8 mouse cellular contexts compared by ENCODE assay signal in the genomic region with DNA sequence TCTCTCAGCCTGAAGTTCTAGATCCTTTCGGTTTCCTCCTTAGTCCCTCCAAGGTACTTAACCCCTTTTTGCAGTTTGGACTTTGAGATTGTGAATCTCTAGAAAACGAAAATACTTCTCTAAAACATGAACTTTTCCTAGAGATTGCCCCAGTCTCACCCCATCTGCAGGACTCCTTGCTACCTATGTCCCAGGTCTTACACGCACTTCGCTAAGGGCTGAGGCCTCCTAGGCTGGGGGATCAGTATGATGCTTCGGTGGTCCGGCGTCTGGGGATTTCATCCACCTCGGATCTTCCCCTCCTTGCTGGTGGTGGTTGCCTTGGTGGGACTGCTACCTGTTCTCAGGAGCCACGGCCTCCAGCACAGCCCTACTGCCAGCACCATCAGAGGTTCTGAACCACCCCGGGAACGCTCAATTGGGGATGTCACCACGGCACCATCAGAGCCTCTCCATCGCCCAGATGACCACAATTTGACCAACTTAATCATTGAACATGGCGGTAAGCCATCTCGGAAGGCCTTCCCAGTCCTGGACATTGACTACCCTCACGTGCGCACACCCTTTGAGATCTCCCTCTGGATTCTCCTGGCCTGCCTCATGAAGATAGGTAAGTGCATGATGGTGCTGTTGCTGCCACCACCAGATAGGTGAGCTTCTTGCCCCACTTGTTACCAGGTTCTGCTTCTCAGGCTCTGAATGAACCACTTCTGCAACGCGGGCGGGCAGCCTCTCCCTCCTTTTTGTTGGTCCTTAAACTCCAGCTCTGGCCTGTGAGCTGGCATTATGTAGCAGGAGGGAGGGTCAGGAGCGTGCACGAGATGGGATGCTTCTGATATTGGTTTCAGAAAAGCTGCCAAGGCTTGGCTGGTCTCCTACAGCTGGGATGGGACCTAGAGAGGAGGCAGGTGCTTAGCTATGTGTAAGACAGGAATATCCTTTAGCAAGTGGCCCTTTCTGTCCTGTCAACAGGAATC. TPM values are rescaled to one million over a fixed set of nuclear protein-coding genes. Genes with fewer than 3 reads are reported as not detected.
A peak's percentile ranks its signal among the peaks of the same experiment; 100 is the strongest.
DNase-seq lines count a peak whose midpoint lies in the region; TF ChIP-seq lines count a peak whose summit lies in the region.

No protein-coding gene starts in this region.

- peaks cover 60% of the 10 kb centered on the region for H3K79me2 ChIP-seq in macrophage (ENCODE audit: inconsistent target)

- H3K27me3 ChIP-seq in spleen, adult 2 months (ENCODE audit: control insufficient read depth, insufficient read depth, low read length), result no peaks in the 10 kb centered on the region

- no peak for TF ChIP-seq POLR2A in spleen, adult 2 months (IDR thresholded peaks at IDR 0.05; ENCODE audit: low read depth, low read length)

- intact Hi-C loops in gastrocnemius, postnatal 14 days (cut with DNase I; ENCODE audit: low total_unique reads), result loop anchor here (5.0 kb wide), 1 partner anchor 47 kb away; no protein-coding TSS in a partner anchor

- peak; percentile 46 for DNase-seq in adrenal gland, adult 2 months
- no peak for DNase-seq in adrenal gland, adult 8-10 months
- no peak for DNase-seq in spleen, adult 2 months (ENCODE audit: low read depth in 1 of 2, low spot score in 2 of 2)
- DNase-seq in spleen, postnatal 36 days (ENCODE audit: low spot score in 2 of 2), result no peak
- DNase-seq in gastrocnemius, postnatal 14 days, result peak; percentile 46
- no peak for DNase-seq in retina, postnatal 1 day
- DNase-seq in kidney, postnatal 25 days, result no peak

- TF ChIP-seq CTCF in spleen, adult 2 months (IDR thresholded peaks at IDR 0.05; ENCODE audit: extremely low read depth, insufficient read depth, insufficient read length, insufficient replicate concordance), result no peak

- H3K4me1 ChIP-seq in spleen, adult 2 months (ENCODE audit: control insufficient read depth, insufficient read depth, insufficient read length), result peaks cover 22% of the 10 kb centered on the region

- H3K27ac ChIP-seq in spleen, adult 2 months (ENCODE audit: insufficient read depth, low read length), result no peak overlapping the region
- peak overlapping the region; percentile 74 for H3K27ac ChIP-seq in macrophage

- peak overlapping the region; percentile 87 for H3K4me3 ChIP-seq in spleen, adult 2 months (ENCODE audit: extremely low read depth, insufficient read depth, insufficient read length)
- H3K4me3 ChIP-seq in macrophage (ENCODE audit: inconsistent target), result peak overlapping the region; percentile 95

- WGBS in spleen, adult 2 months, result 42% methylated on average over 22 of the region's 22 CpGs
- WGBS in macrophage (ENCODE audit: missing documents), result 39% methylated on average over 22 of the region's 22 CpGs

- no peaks in the 10 kb centered on the region for H3K36me3 ChIP-seq in spleen, adult 2 months (ENCODE audit: control insufficient read depth, insufficient read depth, low read length)
- no peaks in the 10 kb centered on the region for H3K36me3 ChIP-seq in macrophage (ENCODE audit: inconsistent target)

RNA-seq across cellular contexts. Expression of gene Slc9a1, which starts 1.1 kb away (rescaled TPM):
- total RNA-seq in adrenal gland, adult 2 months (2021), result 10 to 100 TPM; 57.8 to 69.0 TPM
- 104 and 127 TPM in 2 replicates for polyA plus RNA-seq in adrenal gland, adult 2 months (2012; rRNA removed)
- 10 to 100 TPM; 50.3 to 83.2 (median 63.5) TPM for total RNA-seq in adrenal gland, adult 8-10 months (2022)
- 39.4 and 46.9 TPM in 2 replicates for polyA plus RNA-seq in spleen, adult 2 months (2012; rRNA removed)
- total RNA-seq in gastrocnemius, postnatal 14 days (2021), result 10 to 100 TPM in 1 of 2 experiments, 1 to 10 TPM in 1; 10.0 to 12.8 TPM
- 10 to 100 TPM; 26.4 to 88.9 (median 67.3) TPM for total RNA-seq in macrophage (2018; cell fraction: chromatin; rRNA removed)
- total RNA-seq in macrophage (2018; cell fraction: cytosol; rRNA removed), result 10 to 100 TPM; 20.6 to 46.9 (median 31.9) TPM
- 100 to 1,000 TPM in 1 of 26 experiments, 10 to 100 TPM in 25; 42.2 to 108 (median 67.0) TPM for total RNA-seq in macrophage (2018; cell fraction: nucleus; rRNA removed)
- polyA plus RNA-seq in macrophage (2018), result 18.3 to 27.4 TPM (median 23.8 TPM) in 3 replicates

RNA-seq across cellular contexts. Expression of gene Wdtc1, which starts 17.3 kb away (rescaled TPM):
- total RNA-seq in adrenal gland, adult 2 months (2021), result 10 to 100 TPM; 56.3 to 56.9 TPM
- 75.2 and 83.0 TPM in 2 replicates for polyA plus RNA-seq in adrenal gland, adult 2 months (2012; rRNA removed)
- total RNA-seq in adrenal gland, adult 8-10 months (2022), result 10 to 100 TPM; 49.0 to 73.2 (median 60.2) TPM
- polyA plus RNA-seq in spleen, adult 2 months (2012; rRNA removed), result 33.0 and 33.3 TPM in 2 replicates
- 10 to 100 TPM; 49.4 to 54.9 TPM for total RNA-seq in gastrocnemius, postnatal 14 days (2021)
- total RNA-seq in macrophage (2018; cell fraction: chromatin; rRNA removed), result 10 to 100 TPM; 12.4 to 41.2 (median 26.6) TPM
- total RNA-seq in macrophage (2018; cell fraction: cytosol; rRNA removed), result 10 to 100 TPM; 18.2 to 35.7 (median 26.8) TPM
- 10 to 100 TPM; 19.2 to 33.6 (median 24.4) TPM for total RNA-seq in macrophage (2018; cell fraction: nucleus; rRNA removed)
- polyA plus RNA-seq in macrophage (2018), result 19.3 to 24.9 TPM (median 22.8 TPM) in 3 replicates

Comparison
In these comparisons a context has a peak if more than half of its experiments do, and no peak if none do; other contexts are left out.
1. DNase-seq: peak in adrenal gland, adult 2 months (single experiment) and gastrocnemius, postnatal 14 days (single experiment); none in adrenal gland, adult 8-10 months (single experiment), spleen, adult 2 months (0 of 2), spleen, postnatal 36 days (0 of 2), retina, postnatal 1 day (single experiment) and kidney, postnatal 25 days (0 of 2).